Mouse (Mus musculus) midbrain, embryonic 13.5 days (tissue): ENCODE measurements at regions not wholly inside any gene's neighbourhood (a gene's known extent, or its start where the extent isn't known, plus 50 kb on each side); places are given as distances from the start of the nearest gene placed in this dataset.

Experiments used
- ATAC-seq: fragments of 200-750 bp; cut with Nextera tagmentation; 2 replicates; pipeline ENCODE4 v1.8.0; 2017; ENCODE audit warnings: mild to moderate bottlenecking, moderate TSS enrichment, moderate library complexity
- H3K27ac ChIP-seq: fragments of 300-500 bp; sonication (generic); 2 replicates; pipeline ENCODE4 v1.5.1; 2015; ENCODE audit warnings: inconsistent platforms, mild to moderate bottlenecking, moderate library complexity
- H3K27me3 ChIP-seq: fragments of 300-500 bp; sonication (generic); 2 replicates; pipeline ENCODE4 v1.6.1; 2015; ENCODE audit warnings: mild to moderate bottlenecking, inconsistent platforms
- H3K36me3 ChIP-seq: fragments of 300-500 bp; sonication (generic); 2 replicates; pipeline ENCODE4 v1.6.1; 2015; ENCODE audit warnings: mild to moderate bottlenecking, inconsistent platforms
- H3K4me1 ChIP-seq: fragments of 300-500 bp; sonication (generic); replicated peaks from 2 replicates; pipeline ENCODE4 v1.6.1; 2015; ENCODE audit warnings: inconsistent platforms
- H3K4me2 ChIP-seq: fragments of 300-500 bp; sonication (generic); replicated peaks from 2 replicates; pipeline ENCODE4 v1.6.1; 2015; ENCODE audit warnings: moderate library complexity, mild to moderate bottlenecking, inconsistent platforms
- H3K4me3 ChIP-seq: fragments of 300-500 bp; sonication (generic); replicated peaks from 2 replicates; pipeline ENCODE4 v1.5.1; 2015; ENCODE audit warnings: mild to moderate bottlenecking, inconsistent platforms
- H3K9ac ChIP-seq: fragments of 300-500 bp; sonication (generic); replicated peaks from 2 replicates; pipeline ENCODE4 v1.6.1; 2015; ENCODE audit warnings: mild to moderate bottlenecking, inconsistent platforms
- H3K9me3 ChIP-seq: fragments of 300-500 bp; sonication (generic); 2 replicates; pipeline ENCODE4 v1.6.1; 2016; ENCODE audit warnings: mild to moderate bottlenecking, inconsistent platforms
- WGBS: fragments of 180-500 bp; shearing (Covaris S2); methylation state at CpG from one replicate; pipeline ENCODE4 v1.1.7; 2015; 5-methylcytosine and 5-hydroxymethylcytosine counted together

DNA sequence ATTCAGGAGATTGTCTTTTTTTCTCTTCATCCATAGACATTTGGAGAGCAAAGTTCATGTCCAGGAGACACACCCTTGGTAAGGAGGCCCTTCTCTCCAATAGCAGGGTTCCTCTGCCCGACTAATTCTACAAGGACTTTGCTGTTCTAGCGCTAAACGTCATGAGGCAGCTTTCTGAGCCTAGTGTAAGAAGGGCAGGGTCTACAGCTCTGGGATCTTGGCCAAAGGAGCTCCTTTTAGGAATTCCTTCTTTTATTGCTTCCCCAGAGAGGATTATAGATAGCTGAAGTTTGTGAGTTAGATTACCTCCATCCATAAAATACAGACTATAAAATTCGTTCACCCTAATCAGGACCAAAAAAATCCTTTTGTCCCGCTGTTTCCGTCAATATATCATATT, 378.5 kb upstream of the Smim15 start:
- H3K9ac ChIP-seq, result no peak overlapping the region
- H3K4me2 ChIP-seq, result no peak overlapping the region
- no peaks in the 10 kb centered on the region for H3K9me3 ChIP-seq
- no peak overlapping the region for H3K27ac ChIP-seq
- 90% methylated on average over 6 of the region's 6 CpGs for WGBS
- H3K4me3 ChIP-seq, result no peak overlapping the region
- peaks cover 34% of the 10 kb centered on the region for H3K4me1 ChIP-seq
- ATAC-seq, result no peak
- no peaks in the 10 kb centered on the region for H3K36me3 ChIP-seq
- H3K27me3 ChIP-seq, result no peaks in the 10 kb centered on the region

DNA sequence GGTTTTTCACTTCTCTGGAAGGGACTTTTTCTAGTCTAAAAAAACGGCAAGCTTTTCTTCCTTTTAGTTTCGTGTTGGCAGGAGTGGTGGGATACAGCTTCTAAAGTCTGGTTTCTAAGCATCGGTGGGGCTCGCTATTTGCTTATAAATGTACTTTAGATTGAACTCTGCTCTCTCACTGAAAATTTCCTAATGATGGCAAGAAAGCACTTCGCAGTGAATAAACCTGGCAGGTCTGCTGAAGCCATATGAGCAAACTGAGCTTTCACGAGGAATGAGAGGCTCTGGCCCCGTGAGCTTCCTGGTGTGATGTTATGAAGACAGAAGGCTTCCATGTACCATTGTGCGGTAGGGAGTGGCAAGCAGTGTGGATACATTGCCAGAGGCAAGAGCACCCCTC, 380.0 kb upstream of the Smim15 start:
- Histone ChIP-seq H3K27ac (peak overlapping the region; percentile 62), H3K4me1 (peaks cover 34% of the 10 kb centered on the region), H3K27me3 (no peaks in the 10 kb centered on the region), H3K9me3 (no peaks in the 10 kb centered on the region), H3K4me2 (peak overlapping the region; percentile 11; the same call in 1 of the 2 replicates), H3K9ac (0 out of 2 replicates have a peak overlapping the region, but pooled peaks have one; percentile 8), H3K4me3 (no peak overlapping the region), H3K36me3 (no peaks in the 10 kb centered on the region)
- 32% methylated on average over 8 of the region's 8 CpGs for WGBS
- 0 out of 2 replicates have a peak, but pooled peaks have one; percentile 22 for ATAC-seq

DNA sequence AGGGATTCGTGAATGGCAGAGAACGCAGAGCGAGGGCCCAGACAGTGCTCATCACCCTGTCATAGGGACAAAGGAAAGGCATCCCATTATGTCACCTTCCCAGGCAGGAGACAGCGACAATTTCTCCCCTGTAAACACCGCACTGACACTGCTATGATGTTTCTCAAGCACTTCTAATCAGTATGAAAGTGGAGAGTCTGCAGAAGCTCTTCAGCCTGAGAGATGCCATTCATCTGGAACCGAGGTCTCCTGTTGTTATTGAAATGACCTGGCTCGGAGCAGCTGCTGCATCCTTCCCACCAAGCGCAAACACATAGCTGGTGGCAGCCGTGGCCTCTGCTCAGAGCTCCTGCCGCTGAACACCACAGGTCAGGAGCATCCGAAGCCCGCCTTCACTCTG, 380.5 kb upstream of the Smim15 start:
- no peaks in the 10 kb centered on the region for H3K36me3 ChIP-seq
- H3K27me3 ChIP-seq, result no peaks in the 10 kb centered on the region
- 0 out of 2 replicates have a peak overlapping the region, but pooled peaks have one; percentile 8 for H3K9ac ChIP-seq
- peak; percentile 72 for ATAC-seq
- WGBS, result 5% methylated on average over 12 of the region's 12 CpGs
- no peaks in the 10 kb centered on the region for H3K9me3 ChIP-seq
- H3K4me1 ChIP-seq, result peaks cover 34% of the 10 kb centered on the region
- peak overlapping the region; percentile 62 for H3K27ac ChIP-seq
- H3K4me3 ChIP-seq, result no peak overlapping the region
- H3K4me2 ChIP-seq, result peak overlapping the region; percentile 11

DNA sequence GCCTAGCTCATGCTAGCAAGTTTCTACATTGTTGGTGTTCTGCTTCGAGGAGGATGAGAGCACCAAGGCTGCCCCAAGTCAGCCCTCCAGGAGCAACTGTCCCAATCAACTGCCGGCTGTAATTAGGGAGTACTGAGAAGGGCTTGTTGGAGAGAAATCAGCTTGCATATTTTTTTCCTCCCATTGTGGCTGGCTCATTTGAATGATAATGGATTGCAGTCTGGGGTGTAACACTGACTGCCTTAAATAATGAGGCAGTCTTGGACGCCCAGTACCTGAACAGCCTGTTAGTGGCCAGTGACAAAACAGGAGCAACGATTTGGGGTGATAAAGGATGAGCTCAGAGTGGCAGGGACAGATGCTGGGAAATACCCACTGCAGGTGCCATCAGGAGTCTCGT, 382.8 kb upstream of the Smim15 start:
- H3K4me1 ChIP-seq, result peaks cover 34% of the 10 kb centered on the region
- H3K27ac ChIP-seq, result peak overlapping the region; percentile 51
- H3K4me2 ChIP-seq, result no peak overlapping the region
- H3K27me3 ChIP-seq, result no peaks in the 10 kb centered on the region
- H3K4me3 ChIP-seq, result no peak overlapping the region
- no peaks in the 10 kb centered on the region for H3K9me3 ChIP-seq
- no peak overlapping the region for H3K9ac ChIP-seq
- WGBS, result 7% methylated on average over 5 of the region's 5 CpGs
- no peaks in the 10 kb centered on the region for H3K36me3 ChIP-seq
- ATAC-seq, result peak; percentile 63

GRCm38 (mm10) chr13:107645865-107646645, 398.2 kb upstream of the Smim15 start:
- Histone ChIP-seq H3K27me3 (peaks cover 14% of the 10 kb centered on the region; the same call in 1 of the 2 replicates), H3K9me3 (no peaks in the 10 kb centered on the region), H3K4me3 (peak overlapping the region; percentile 37), H3K27ac (peak overlapping the region; percentile 80), H3K4me2 (peak overlapping the region; percentile 62), H3K4me1 (peaks cover 33% of the 10 kb centered on the region), H3K9ac (peak overlapping the region; percentile 63), H3K36me3 (no peaks in the 10 kb centered on the region)
- ATAC-seq, result peak; percentile 60
- under 1% methylated on average over 27 of the region's 27 CpGs for WGBS

DNA sequence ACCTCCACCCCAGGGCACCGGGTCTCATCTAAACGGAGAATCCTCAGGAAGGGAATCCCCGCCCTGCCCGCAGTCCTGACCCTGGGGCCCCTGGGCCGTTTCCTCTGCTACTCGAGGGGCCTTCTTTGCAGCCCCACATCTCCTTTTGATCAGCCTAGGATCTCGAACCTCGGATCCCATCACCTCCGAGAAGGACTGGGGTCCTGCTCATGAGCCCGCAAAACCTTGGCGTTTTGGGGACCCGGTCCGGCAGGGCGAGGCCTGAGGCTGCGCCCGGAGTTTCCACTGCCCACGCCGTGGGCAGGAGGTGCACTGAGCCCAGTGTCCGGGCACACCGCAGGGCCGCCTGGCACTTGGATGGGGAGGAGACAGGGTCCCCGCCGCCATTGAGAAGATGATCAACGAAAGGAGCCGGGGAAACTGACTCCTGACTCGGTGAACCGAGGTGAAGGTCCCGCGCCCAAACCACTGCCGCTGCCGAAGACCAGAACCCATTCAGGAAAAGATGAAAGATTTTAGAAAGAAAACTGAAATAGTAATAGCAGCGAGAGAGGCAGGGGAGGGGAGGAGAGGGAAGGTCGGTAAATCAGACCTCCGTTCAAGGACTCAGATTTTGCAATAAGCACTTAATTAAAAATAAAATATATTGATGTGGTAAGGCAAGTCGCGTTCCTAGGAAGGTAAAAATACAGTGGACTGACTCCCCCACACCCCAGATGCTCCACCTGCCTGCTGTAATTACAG, 399.0 kb upstream of the Smim15 start:
- Histone ChIP-seq H3K9me3 (no peaks in the 10 kb centered on the region), H3K36me3 (no peaks in the 10 kb centered on the region), H3K4me2 (peak overlapping the region; percentile 62), H3K4me1 (peaks cover 33% of the 10 kb centered on the region), H3K27me3 (peaks cover 14% of the 10 kb centered on the region; the same call in 1 of the 2 replicates), H3K4me3 (peak overlapping the region; percentile 37), H3K9ac (peak overlapping the region; percentile 63), H3K27ac (peak overlapping the region; percentile 80)
- ATAC-seq, result peak; percentile 24
- WGBS, result 2% methylated on average over 35 of the region's 36 CpGs

- Histone ChIP-seq H3K27me3 (peaks cover 14% of the 10 kb centered on the region; the same call in 1 of the 2 replicates), H3K4me2 (peak overlapping the region; percentile 62), H3K4me1 (peaks cover 33% of the 10 kb centered on the region), H3K9ac (peak overlapping the region; percentile 63; the same call in 1 of the 2 replicates), H3K9me3 (no peaks in the 10 kb centered on the region), H3K36me3 (no peaks in the 10 kb centered on the region), H3K4me3 (peak overlapping the region; percentile 37; the same call in 1 of the 2 replicates), H3K27ac (no peak overlapping the region)
- WGBS, result 48% methylated on average over 12 of the region's 12 CpGs
- no peak for ATAC-seq
Measured at GRCm38 (mm10) chr13:107644705-107645104, 399.5 kb upstream of the Smim15 start.

DNA sequence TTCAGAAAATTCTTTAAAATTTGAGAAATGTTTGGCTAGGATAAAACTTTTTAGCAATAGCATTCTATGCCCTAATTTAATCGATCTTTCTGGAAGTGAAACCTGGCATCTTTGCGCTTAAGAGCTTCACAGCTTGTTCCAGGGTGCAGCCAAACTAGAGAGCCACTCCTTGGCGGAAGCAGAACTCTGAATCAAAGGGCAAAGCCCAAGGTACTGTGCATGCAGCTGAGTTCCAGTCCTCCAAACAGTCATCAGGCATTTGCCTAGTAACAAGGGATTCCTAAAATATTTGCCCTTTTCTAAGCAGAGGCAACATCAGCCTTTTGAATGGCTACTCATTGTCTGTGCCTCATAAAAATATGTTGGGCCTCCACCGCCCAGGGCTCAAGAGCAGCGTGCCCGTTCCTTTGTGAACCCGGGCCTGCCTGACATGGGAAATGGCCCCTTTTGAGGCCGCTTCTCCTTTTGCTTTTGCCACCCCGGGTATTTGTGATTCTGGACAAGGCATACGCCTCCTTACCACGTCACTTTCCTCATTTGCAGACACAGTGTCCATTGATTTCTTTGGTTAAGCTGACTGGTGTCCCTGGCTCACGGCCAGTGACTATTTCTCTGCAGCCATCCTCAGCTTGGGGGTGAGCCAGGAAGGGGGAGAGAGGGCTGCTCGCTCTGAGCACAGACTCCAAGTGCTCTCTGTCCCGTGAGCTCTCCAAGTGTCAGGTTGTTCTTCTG, 402.2 kb upstream of the Smim15 start:
- peaks cover 28% of the 10 kb centered on the region for H3K4me1 ChIP-seq
- no peaks in the 10 kb centered on the region for H3K36me3 ChIP-seq
- peaks cover 1% of the 10 kb centered on the region; the same call in 1 of the 2 replicates for H3K27me3 ChIP-seq
- peak; percentile 76 for ATAC-seq
- H3K4me2 ChIP-seq, result no peak overlapping the region
- H3K4me3 ChIP-seq, result no peak overlapping the region
- peak overlapping the region; percentile 67 for H3K27ac ChIP-seq
- WGBS, result 34% methylated on average over 14 of the region's 14 CpGs
- H3K9me3 ChIP-seq, result no peaks in the 10 kb centered on the region
- no peak overlapping the region for H3K9ac ChIP-seq

GRCm38 (mm10) chr13:107639620-107640019, 404.6 kb upstream of the Smim15 start:
- H3K4me1 ChIP-seq, result peaks cover 26% of the 10 kb centered on the region
- H3K9me3 ChIP-seq, result no peaks in the 10 kb centered on the region
- no peak overlapping the region for H3K4me3 ChIP-seq
- ATAC-seq, result no peak
- H3K4me2 ChIP-seq, result no peak overlapping the region
- WGBS, result 95% methylated on average over 4 of the region's 4 CpGs
- H3K9ac ChIP-seq, result no peak overlapping the region
- no peaks in the 10 kb centered on the region for H3K27me3 ChIP-seq
- no peaks in the 10 kb centered on the region for H3K36me3 ChIP-seq
- H3K27ac ChIP-seq, result no peak overlapping the region

- Histone ChIP-seq H3K27ac (no peak overlapping the region), H3K4me3 (no peak overlapping the region), H3K9ac (no peak overlapping the region), H3K4me1 (peaks cover 23% of the 10 kb centered on the region), H3K4me2 (no peak overlapping the region), H3K27me3 (no peaks in the 10 kb centered on the region), H3K36me3 (no peaks in the 10 kb centered on the region), H3K9me3 (no peaks in the 10 kb centered on the region)
- WGBS, result 97% methylated on average over 5 of the region's 5 CpGs
- ATAC-seq, result no peak
Measured at GRCm38 (mm10) chr13:107637269-107637668, 407.0 kb upstream of the Smim15 start.

GRCm38 (mm10) chr13:107635114-107635513, 409.1 kb upstream of the Smim15 start:
- WGBS, result 31% methylated on average over 5 of the region's 5 CpGs
- Histone ChIP-seq H3K4me2 (no peak overlapping the region), H3K27me3 (no peaks in the 10 kb centered on the region), H3K4me1 (peaks cover 16% of the 10 kb centered on the region), H3K9ac (no peak overlapping the region), H3K4me3 (no peak overlapping the region), H3K27ac (no peak overlapping the region), H3K9me3 (no peaks in the 10 kb centered on the region), H3K36me3 (no peaks in the 10 kb centered on the region)
- ATAC-seq, result no peak
